In the genomic region with DNA sequence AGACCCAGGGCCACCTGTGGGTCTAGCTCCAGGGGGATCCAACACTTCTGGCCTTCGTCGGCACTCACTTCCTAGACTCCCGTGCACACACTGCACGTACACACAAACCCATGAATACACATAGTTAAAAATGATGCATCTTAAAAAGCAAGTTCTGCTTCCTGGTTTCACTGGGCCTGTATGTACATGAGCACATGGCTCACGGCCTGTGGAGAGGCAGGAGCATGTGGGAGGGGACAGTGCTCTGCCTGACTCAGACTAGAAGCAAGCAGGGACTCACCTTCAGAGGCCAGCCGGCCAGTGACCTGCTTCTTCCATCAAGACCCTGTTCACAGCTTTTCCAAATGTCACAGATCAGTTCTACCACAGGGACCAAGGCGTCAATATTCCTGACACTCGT, we compare ENCODE assay signal across 21 mouse cellular contexts.
"Had no signal": no experiment of that assay in that cellular context is flagged by ENCODE, and none has a peak within 500 bp of the region (broad histone marks: within the 10 kb centered on the region; RNA-seq: fewer than 3 reads in every experiment).

No protein-coding gene starts in this region.

- H3K9me3 ChIP-seq: lung, embryonic 15.5 days; neural tube, embryonic 13.5 days; stomach, embryonic 15.5 days had no signal

- H3K27me3 ChIP-seq: lung, embryonic 15.5 days; neural tube, embryonic 13.5 days; stomach, embryonic 15.5 days had no signal

- H3K4me2 ChIP-seq: lung, embryonic 15.5 days; neural tube, embryonic 13.5 days; stomach, embryonic 15.5 days had no signal

- H3K4me3 ChIP-seq: layer of hippocampus, adult 2 months; left cerebral cortex, adult 2 months; lung, embryonic 15.5 days; neural tube, embryonic 13.5 days; stomach, embryonic 15.5 days had no signal

- H3K27ac ChIP-seq: kidney, postnatal 0 days; layer of hippocampus, adult 2 months; left cerebral cortex, adult 2 months; liver, embryonic 14.5 days; lung, embryonic 15.5 days; neural tube, embryonic 13.5 days; stomach, embryonic 15.5 days had no signal

- H3K9ac ChIP-seq: liver, embryonic 14.5 days; lung, embryonic 15.5 days; neural tube, embryonic 13.5 days; stomach, embryonic 15.5 days had no signal

- H3K4me1 ChIP-seq: lung, embryonic 15.5 days; neural tube, embryonic 13.5 days; stomach, embryonic 15.5 days had no signal

- ATAC-seq: intestine, postnatal 0 days had no signal

- DNase-seq: kidney, adult 2 months; kidney, postnatal 25 days; layer of hippocampus, adult 9-11 months; layer of hippocampus, postnatal 36 days; lung, adult 18-20 months; lung, postnatal 10 days; lung, postnatal 36 days; midbrain, embryonic 14.5 days; retina, postnatal 1 day; right cerebral cortex, postnatal 25 days; spleen, adult 18-20 months; thymus, adult 18-20 months; thymus, postnatal 36 days had no signal
